Mouse (Mus musculus) ES-E14 (cell line): ENCODE data around the gene Sestd1. TPM values are rescaled to one million over a fixed set of nuclear protein-coding genes. Genes with fewer than 3 reads are reported as not detected.

Source experiments
- DNase-seq: peaks from one replicate; pipeline ENCODE4 v3.0.0-alpha.2; 2013; ENCODE audit warnings: low read depth, low spot score
- H3K27ac ChIP-seq: 2 replicates; pipeline ENCODE4 v1.5.1; 2012; ENCODE audit warnings: low read depth, mild to moderate bottlenecking, low read length, moderate library complexity, mixed read lengths; ENCODE audit not compliant: poor library complexity, insufficient read depth, severe bottlenecking
- H3K36me3 ChIP-seq: 2 replicates; pipeline ENCODE4 v1.6.1; 2012; ENCODE audit warnings: mild to moderate bottlenecking, low read length, moderate library complexity, mixed read lengths; ENCODE audit not compliant: control insufficient read depth, poor library complexity, insufficient read depth, severe bottlenecking
- H3K4me1 ChIP-seq, 2 experiments: fragments of 150-350 bp in 1 of 2; sonication (generic) in 1 of 2; 2 replicates each; pipeline ENCODE4 v1.6.1; 2012; ENCODE audit warnings: low read length in 2 of 2, mild to moderate bottlenecking in 1 of 2, mixed read lengths in 1 of 2; ENCODE audit not compliant: control insufficient read depth in 2 of 2, insufficient read depth in 2 of 2, poor library complexity in 1 of 2
- H3K4me3 ChIP-seq, 2 experiments: fragments of 150-350 bp in 1 of 2; sonication (generic) in 1 of 2; 2 replicates each; pipeline ENCODE4 v1.5.1; 2012; ENCODE audit warnings: low read length in 2 of 2, low read depth in 1 of 2, mild to moderate bottlenecking in 1 of 2, mixed read lengths in 1 of 2; ENCODE audit not compliant: insufficient read depth in 1 of 2, poor library complexity in 1 of 2, severe bottlenecking in 1 of 2
- H3K9ac ChIP-seq: 2 replicates; pipeline ENCODE4 v1.6.1; 2012; ENCODE audit warnings: low read depth, mild to moderate bottlenecking, low read length, mixed read lengths; ENCODE audit not compliant: poor library complexity, insufficient read depth, severe bottlenecking
- H3K9me3 ChIP-seq: fragments of 150-350 bp; sonication (generic); 2 replicates; pipeline ENCODE4 v1.6.1; 2012; ENCODE audit warnings: low read depth, mild to moderate bottlenecking, low read length; ENCODE audit not compliant: control insufficient read depth, insufficient read depth
- CHD2 ChIP-seq: IDR thresholded peaks from 2 replicates; pipeline ENCODE4 v1.6.1; 2014; ENCODE audit warnings: mild to moderate bottlenecking, low read depth, low read length, inconsistent platforms
- HCFC1 ChIP-seq: IDR thresholded peaks from 2 replicates; pipeline ENCODE4 v1.6.1; 2012; ENCODE audit warnings: low read length, inconsistent platforms, borderline replicate concordance; ENCODE audit not compliant: insufficient read depth
- MAFK ChIP-seq: IDR thresholded peaks from 2 replicates; pipeline ENCODE4 v1.6.1; 2014; ENCODE audit warnings: mild to moderate bottlenecking, low read depth, low read length, inconsistent platforms; ENCODE audit not compliant: insufficient read depth
- ZC3H11A ChIP-seq: IDR thresholded peaks from 2 replicates; pipeline ENCODE4 v1.6.1; 2012; ENCODE audit warnings: low read depth, mild to moderate bottlenecking, inconsistent platforms, low read length, borderline replicate concordance
- ZNF384 ChIP-seq: IDR thresholded peaks from 2 replicates; pipeline ENCODE4 v1.6.1; 2012; ENCODE audit warnings: low read depth, low read length, inconsistent platforms
- in situ Hi-C, 2 experiments: fragments of 600-800 bp; cut with MboI; formaldehyde crosslinking; loops; one replicate each; pipeline ENCODE4 v1.15.1; 2025; ENCODE audit warnings: low sequenced_read_pairs in 2 of 2, inconsistent platforms in 1 of 2; ENCODE audit not compliant: unreplicated experiment in 2 of 2
- total RNA-seq: library from RNA; depleted of rRNA; stranded (reverse); fragments of 300-350 nt; gene quantifications from 2 replicates; pipeline ENCODE4 v1.2.3, GENCODE M21; 2012

Gene Sestd1
- total RNA-seq, 1 experiment: 11.4 TPM

DNA sequence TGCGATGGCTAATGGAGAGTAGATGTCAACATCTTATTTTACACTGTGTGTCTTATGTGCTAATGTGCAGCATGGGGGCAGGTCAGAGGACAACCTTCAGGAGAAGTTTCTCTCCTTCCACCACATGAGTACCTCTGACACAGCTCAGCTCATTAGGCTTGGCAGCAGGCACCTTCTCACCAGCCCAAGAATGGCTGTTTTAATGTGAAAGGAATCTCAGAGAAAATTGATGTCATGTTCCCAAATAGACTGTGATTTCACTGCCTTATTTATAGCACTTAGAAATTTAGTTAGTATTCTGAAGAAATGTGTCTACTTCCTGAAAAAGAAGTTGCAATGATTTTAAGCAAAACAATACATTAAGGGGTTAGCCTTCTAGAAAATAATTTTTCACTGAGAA, 78.5 kb downstream of the Sestd1 start:
- Histone ChIP-seq H3K36me3 (peaks cover 2% of the 10 kb centered on the region; the same call in 1 of the 2 replicates), H3K9me3 (no peaks in the 10 kb centered on the region), H3K4me1 (no peaks in the 10 kb centered on the region), H3K27ac (no peak overlapping the region), H3K4me3 (no peak overlapping the region), H3K9ac (no peak overlapping the region)
- TF ChIP-seq ZC3H11A (no peak), CHD2 (no peak), MAFK (no peak), ZNF384 (no peak), HCFC1 (no peak)
- in situ Hi-C loops: no loop called here
- no peak for DNase-seq

DNA sequence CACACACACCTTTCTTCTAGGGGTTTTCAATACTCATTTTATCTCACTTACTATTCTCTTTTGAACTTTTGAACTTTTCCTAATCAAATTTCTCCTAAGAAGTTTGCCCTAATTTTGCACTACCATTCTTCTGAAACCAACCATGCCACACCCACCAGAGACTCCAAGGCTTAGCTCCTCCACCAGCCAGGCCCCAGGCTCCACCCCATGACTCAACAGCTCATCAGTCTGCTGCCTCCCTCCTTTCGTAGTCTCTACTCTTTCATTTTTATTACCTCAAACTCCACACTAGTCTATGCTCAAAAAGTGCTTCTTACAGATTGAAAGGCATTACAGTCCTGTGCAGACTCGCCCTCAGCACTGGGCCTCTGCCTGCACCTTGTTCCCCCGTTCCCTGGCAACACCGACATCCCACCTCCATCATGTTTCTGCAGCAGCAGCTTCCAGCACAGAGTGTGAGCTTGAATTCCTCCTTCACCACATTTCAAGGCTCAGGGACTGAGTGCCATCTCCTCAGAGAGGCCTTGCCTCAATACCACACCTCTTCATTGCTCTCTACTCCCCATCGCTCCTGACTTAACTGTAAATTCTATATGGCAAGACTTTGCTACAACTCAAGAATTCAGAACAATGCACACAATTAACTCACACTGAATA, 79.3 kb downstream of the Sestd1 start:
- H3K36me3 ChIP-seq: peaks cover 2% of the 10 kb centered on the region; the same call in 1 of the 2 replicates
- H3K4me1 ChIP-seq: no peaks in the 10 kb centered on the region
- TF ChIP-seq ZNF384 (no peak), ZC3H11A (no peak), MAFK (no peak), HCFC1 (no peak), CHD2 (no peak)
- no peak for DNase-seq
- no peak overlapping the region for H3K27ac ChIP-seq
- H3K4me3 ChIP-seq: no peak overlapping the region
- in situ Hi-C loops: no loop called here
- no peaks in the 10 kb centered on the region for H3K9me3 ChIP-seq
- H3K9ac ChIP-seq: no peak overlapping the region

DNA sequence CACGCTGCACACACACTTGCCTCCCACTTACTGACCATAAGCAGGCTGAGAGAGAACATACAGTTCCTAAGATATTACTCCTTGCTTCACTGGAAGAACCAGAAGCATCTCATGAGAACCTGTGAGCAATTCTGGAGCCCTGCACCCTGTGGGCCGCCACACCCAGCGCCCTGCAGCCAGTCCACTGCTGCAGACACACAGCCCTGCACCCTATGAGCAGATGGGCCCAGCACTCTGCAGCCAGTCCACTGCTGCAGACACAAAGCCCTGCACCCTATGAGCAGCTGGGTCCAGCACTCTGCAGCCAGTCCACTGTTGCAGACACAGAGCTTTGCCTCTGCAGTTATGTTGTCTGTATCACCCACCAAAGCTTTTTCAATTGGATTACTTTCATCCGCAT, 80.0 kb downstream of the Sestd1 start:
- Histone ChIP-seq H3K9me3 (no peaks in the 10 kb centered on the region), H3K4me1 (no peaks in the 10 kb centered on the region), H3K36me3 (no peaks in the 10 kb centered on the region), H3K27ac (no peak overlapping the region), H3K4me3 (no peak overlapping the region), H3K9ac (no peak overlapping the region)
- no peak for DNase-seq
- in situ Hi-C loops: no loop called here
- no peak for TF ChIP-seq CHD2
- no peak for TF ChIP-seq ZC3H11A
- TF ChIP-seq HCFC1: no peak
- no peak for TF ChIP-seq ZNF384
- TF ChIP-seq MAFK: no peak

DNA sequence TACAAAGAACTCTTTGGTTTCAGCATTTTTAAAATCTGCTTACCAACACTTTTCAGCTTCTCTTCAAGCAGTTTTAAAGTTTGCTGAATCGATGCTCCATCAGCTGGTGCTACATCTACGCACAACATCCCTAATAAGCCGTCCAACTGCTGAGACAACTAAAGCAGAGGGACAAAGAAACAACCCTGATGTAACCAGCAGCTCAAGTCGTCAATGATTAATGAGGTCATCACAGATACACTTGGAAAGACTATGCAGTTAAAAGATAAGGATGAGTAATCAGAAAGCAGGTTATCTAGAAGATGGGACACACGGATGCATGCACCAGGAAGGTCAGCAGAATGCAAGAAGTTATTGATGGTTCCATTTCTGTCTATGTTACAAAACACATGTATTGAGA, 82.1 kb downstream of the Sestd1 start:
- Histone ChIP-seq H3K9me3 (no peaks in the 10 kb centered on the region), H3K4me3 (no peak overlapping the region), H3K27ac (no peak overlapping the region), H3K4me1 (no peaks in the 10 kb centered on the region), H3K9ac (no peak overlapping the region), H3K36me3 (no peaks in the 10 kb centered on the region)
- DNase-seq: no peak
- TF ChIP-seq CHD2 (no peak), ZC3H11A (no peak), MAFK (no peak), ZNF384 (no peak), HCFC1 (no peak)
- in situ Hi-C loops: no loop called here
